Mouse (Mus musculus) embryonic facial prominence, embryonic 15.5 days (tissue): Measurements from ENCODE around the gene Olfr1033. TPM values are rescaled to one million over a fixed set of nuclear protein-coding genes. Genes with fewer than 3 reads are reported as not detected.
"Not testable (repeated sequence)": the region's sequence is repeated elsewhere in the genome, so short reads cannot be mapped to it uniquely, and the experiment has no call there.

Experiments used
- ATAC-seq: fragments of 200-750 bp; cut with Nextera tagmentation; 2 replicates; pipeline ENCODE4 v1.8.0; 2017; ENCODE audit warnings: low read depth, moderate TSS enrichment; ENCODE audit not compliant: insufficient number of reproducible peaks, low FRiP score, low TSS enrichment
- H3K27ac ChIP-seq: fragments of 300-500 bp; sonication (generic); replicated peaks from 2 replicates; pipeline ENCODE4 v1.5.1; 2015; ENCODE audit warnings: mild to moderate bottlenecking, inconsistent platforms
- H3K27me3 ChIP-seq: fragments of 300-500 bp; sonication (generic); 2 replicates; pipeline ENCODE4 v1.6.1; 2015; ENCODE audit warnings: inconsistent platforms
- H3K36me3 ChIP-seq: fragments of 300-500 bp; sonication (generic); 2 replicates; pipeline ENCODE4 v1.6.1; 2015; ENCODE audit warnings: mild to moderate bottlenecking, inconsistent platforms
- H3K4me1 ChIP-seq: fragments of 300-500 bp; sonication (generic); 2 replicates; pipeline ENCODE4 v1.6.1; 2015; ENCODE audit warnings: inconsistent platforms
- H3K4me2 ChIP-seq: fragments of 300-500 bp; sonication (generic); replicated peaks from 2 replicates; pipeline ENCODE4 v1.6.1; 2015; ENCODE audit warnings: mild to moderate bottlenecking, inconsistent platforms
- H3K4me3 ChIP-seq: fragments of 300-500 bp; sonication (generic); replicated peaks from 2 replicates; pipeline ENCODE4 v1.5.1; 2015; ENCODE audit warnings: mild to moderate bottlenecking, inconsistent platforms
- H3K9ac ChIP-seq: fragments of 300-500 bp; sonication (generic); 2 replicates; pipeline ENCODE4 v1.6.1; 2015; ENCODE audit warnings: inconsistent platforms
- H3K9me3 ChIP-seq: fragments of 300-500 bp; sonication (generic); replicated peaks from 2 replicates; pipeline ENCODE4 v1.6.1; 2016; ENCODE audit warnings: inconsistent platforms
- WGBS: fragments of 180-500 bp; shearing (Covaris S2); methylation state at CpG from one replicate; pipeline ENCODE4 v1.1.7; 2015; 5-methylcytosine and 5-hydroxymethylcytosine counted together
- polyA plus RNA-seq: library from polyadenylated mRNA; unstranded; fragments of >200 nt; fragmentation: Nextera tagmentation; extraction: Ambion mirVana; gene quantifications from 2 replicates; pipeline ENCODE4 v1.2.1, GENCODE M21; 2015

Gene Olfr1033
- polyA plus RNA-seq: 0.14 and 0.79 TPM in 2 replicates

DNA sequence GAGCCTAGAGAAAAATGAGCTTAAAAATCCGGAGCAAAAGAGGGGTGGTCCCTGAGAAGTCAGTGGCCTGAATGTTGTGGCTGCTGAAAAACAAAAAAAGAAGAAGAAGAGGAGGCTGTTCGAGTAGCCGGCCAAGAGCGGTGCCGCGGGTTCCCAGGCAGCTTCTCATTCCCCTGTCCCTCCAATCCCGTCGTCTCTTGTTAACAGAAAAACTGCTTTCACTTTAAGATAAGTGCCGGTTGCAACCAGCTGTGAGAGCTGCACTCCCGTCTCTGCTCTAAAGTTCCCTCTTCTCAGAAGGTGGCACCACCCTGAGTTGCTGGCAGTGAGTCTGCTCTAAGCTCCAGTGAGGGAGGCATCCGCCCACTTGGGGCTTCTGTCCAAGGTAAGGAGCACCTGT, at the start of gene Olfr1033:
Gene Olfr1033 (plus strand): TSS at position 228 of the 400 bp plus-strand sequence.
- not testable (repeated sequence) for ATAC-seq, H3K27ac ChIP-seq, H3K9ac ChIP-seq

DNA sequence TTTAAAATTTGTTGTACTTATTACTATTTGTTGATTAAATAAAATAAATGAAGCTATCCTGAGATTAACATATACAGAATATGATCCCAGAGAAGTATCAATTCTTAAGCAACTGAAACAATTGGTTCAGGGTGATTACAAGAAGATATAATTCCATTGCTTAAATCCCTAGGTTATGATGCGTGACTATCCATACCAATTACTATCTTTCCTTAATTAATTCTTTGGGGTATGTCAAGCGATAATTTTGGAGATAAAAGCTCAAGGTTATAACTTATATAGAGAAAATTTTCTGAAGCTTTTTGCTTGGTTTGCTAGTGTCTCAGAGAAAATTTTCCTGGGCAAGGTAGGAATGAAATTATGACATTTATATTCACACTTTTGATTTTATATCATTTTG, 46.8 kb upstream of the Olfr1033 start, which contains the start of gene Olfr1029:
Gene Olfr1029 (plus strand): TSS at position 301 of the 400 bp plus-strand sequence.
- WGBS: 83% methylated on average over 2 of the region's 2 CpGs
- Histone ChIP-seq H3K27me3 (no peaks in the 10 kb centered on the region), H3K4me1 (no peaks in the 10 kb centered on the region), H3K9ac (no peak within 1 kb of the TSS), H3K4me3 (no peak within 1 kb of the TSS), H3K9me3 (no peaks in the 10 kb centered on the region), H3K27ac (no peak within 1 kb of the TSS), H3K4me2 (no peak within 1 kb of the TSS), H3K36me3 (no peaks in the 10 kb centered on the region)
- no peak for ATAC-seq

More for the DNA sequence above, at the start of gene Olfr1033:
- WGBS: 2% methylated on average over 11 of the region's 11 CpGs
- Histone ChIP-seq H3K4me3 (peak within 1 kb of the TSS; percentile 38), H3K4me2 (peak within 1 kb of the TSS; percentile 43)
- H3K4me1 ChIP-seq, H3K36me3 ChIP-seq, H3K27me3 ChIP-seq, H3K9me3 ChIP-seq: not testable (repeated sequence)

- no peak within 1 kb of the TSS for H3K4me3 ChIP-seq
- no peaks in the 10 kb centered on the region for H3K27me3 ChIP-seq
- H3K27ac ChIP-seq: no peak within 1 kb of the TSS
- no peaks in the 10 kb centered on the region for H3K4me1 ChIP-seq
- WGBS: 73% methylated on average over 1 of the region's 1 CpGs
- no peak within 1 kb of the TSS for H3K9ac ChIP-seq
- H3K36me3 ChIP-seq: no peaks in the 10 kb centered on the region
- H3K9me3 ChIP-seq: no peaks in the 10 kb centered on the region
- no peak for ATAC-seq
- no peak within 1 kb of the TSS for H3K4me2 ChIP-seq
These were observed 41.5 kb upstream of the Olfr1033 start, which contains the start of gene Olfr1030 for GRCm38 (mm10) chr2:85978976-85979375. Olfr1030 (plus strand) TSS chr2:85979276.

DNA sequence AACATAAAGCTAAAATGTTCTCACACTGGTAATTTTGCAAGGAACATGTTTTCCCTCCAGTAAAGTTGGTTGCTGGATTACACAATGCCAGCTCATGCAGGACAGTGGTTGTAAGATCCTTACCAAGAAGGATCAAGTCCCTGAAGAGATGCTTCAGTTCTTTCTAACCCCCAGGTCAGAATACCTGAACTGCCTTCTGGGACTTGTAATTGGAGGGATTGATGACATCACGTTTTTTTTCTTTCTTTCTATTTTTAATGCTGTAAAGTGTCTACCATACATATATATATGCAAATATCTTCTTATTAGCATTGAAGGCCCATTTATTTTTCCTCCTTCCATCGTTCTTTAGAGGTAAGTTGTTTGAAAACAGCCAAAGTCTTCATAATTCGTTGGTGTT, 30.4 kb upstream of the Olfr1033 start, which contains the start of gene Olfr1031:
Gene Olfr1031 (plus strand): TSS at position 301 of the 400 bp plus-strand sequence.
- Histone ChIP-seq H3K9ac (no peak within 1 kb of the TSS), H3K4me3 (no peak within 1 kb of the TSS), H3K9me3 (no peaks in the 10 kb centered on the region), H3K27ac (no peak within 1 kb of the TSS), H3K4me1 (no peaks in the 10 kb centered on the region), H3K36me3 (no peaks in the 10 kb centered on the region), H3K4me2 (no peak within 1 kb of the TSS), H3K27me3 (no peaks in the 10 kb centered on the region)
- WGBS: 55% methylated on average over 3 of the region's 3 CpGs
- no peak for ATAC-seq

GRCm38 (mm10) chr2:86005240-86005639, 15.2 kb upstream of the Olfr1033 start, which contains the start of gene Olfr1032:
Olfr1032 (plus strand) TSS chr2:86005540.
- H3K9me3 ChIP-seq: no peaks in the 10 kb centered on the region
- WGBS: 72% methylated on average over 7 of the region's 7 CpGs
- no peaks in the 10 kb centered on the region for H3K27me3 ChIP-seq
- no peak for ATAC-seq
- no peak within 1 kb of the TSS for H3K27ac ChIP-seq
- no peak within 1 kb of the TSS for H3K9ac ChIP-seq
- no peaks in the 10 kb centered on the region for H3K4me1 ChIP-seq
- H3K4me2 ChIP-seq: no peak within 1 kb of the TSS
- H3K4me3 ChIP-seq: no peak within 1 kb of the TSS
- H3K36me3 ChIP-seq: no peaks in the 10 kb centered on the region

DNA sequence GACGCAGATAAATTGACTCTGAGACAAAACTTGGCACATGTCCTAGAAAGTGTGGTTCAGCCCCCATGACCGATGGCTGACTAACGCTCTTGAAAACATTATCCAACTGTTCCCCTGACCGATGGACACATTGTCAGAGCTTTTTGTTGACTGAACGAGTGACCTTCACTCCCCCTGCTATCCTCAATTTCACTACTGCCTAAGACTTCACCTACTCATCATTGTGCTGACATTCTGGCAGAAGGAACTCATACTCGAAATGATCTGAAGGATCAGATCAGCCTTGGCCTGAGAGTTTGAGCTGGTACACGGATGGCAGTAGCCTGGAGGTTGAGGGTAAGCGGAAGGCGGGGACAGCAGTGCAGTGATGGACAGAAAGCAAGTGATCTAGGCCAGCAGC, 1.1 kb downstream of the Olfr1033 start:
- not testable (repeated sequence) for H3K4me1 ChIP-seq, H3K27me3 ChIP-seq, H3K9ac ChIP-seq, ATAC-seq, H3K36me3 ChIP-seq, H3K27ac ChIP-seq, H3K4me2 ChIP-seq, H3K9me3 ChIP-seq, H3K4me3 ChIP-seq
- 72% methylated on average over 6 of the region's 9 CpGs for WGBS

DNA sequence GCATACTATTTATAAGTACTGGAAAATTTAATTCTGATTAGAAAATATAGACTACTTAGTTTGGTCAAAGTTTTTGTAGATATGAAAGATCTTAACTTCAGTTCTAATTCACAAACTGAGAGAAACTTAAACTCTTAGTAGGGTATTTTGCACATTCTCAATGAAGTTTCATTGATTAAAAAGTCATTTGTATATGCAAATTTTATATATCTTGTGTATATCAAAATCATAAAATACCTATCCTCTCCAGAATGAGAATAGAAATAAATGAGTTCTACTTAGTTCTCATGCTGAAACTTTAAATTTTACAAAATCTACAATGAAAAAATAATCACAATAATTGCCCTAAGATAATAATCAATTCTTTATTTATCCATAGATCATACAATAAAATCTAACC, 25.1 kb downstream of the Olfr1033 start, which contains the start of gene Olfr1034:
Gene Olfr1034 (plus strand): TSS at position 301 of the 400 bp plus-strand sequence.
- ATAC-seq: no peak
- Histone ChIP-seq H3K27me3 (no peaks in the 10 kb centered on the region), H3K9ac (no peak within 1 kb of the TSS), H3K36me3 (no peaks in the 10 kb centered on the region), H3K4me2 (no peak within 1 kb of the TSS), H3K4me3 (no peak within 1 kb of the TSS), H3K27ac (no peak within 1 kb of the TSS), H3K9me3 (no peaks in the 10 kb centered on the region), H3K4me1 (no peaks in the 10 kb centered on the region)

DNA sequence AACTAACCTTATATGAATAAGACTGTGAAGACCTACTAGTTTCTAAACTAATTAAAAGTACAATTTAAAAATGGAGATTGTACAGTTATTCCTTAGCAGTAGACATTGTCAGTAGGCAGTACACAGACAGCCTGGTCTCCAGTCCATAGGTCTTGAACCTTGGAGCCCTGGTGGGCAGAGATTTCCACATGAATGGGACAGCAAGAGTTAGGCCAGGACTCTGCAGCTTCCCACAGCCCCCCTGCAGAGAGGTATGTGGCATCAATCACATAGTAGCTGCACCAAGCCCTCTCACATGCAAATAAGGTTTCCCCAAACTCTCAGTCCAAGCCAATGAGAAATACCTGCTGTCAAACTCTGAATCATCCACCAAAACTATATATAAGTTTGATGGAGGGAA, 30.3 kb downstream of the Olfr1033 start:
- H3K4me3 ChIP-seq, H3K36me3 ChIP-seq, H3K27me3 ChIP-seq, H3K27ac ChIP-seq, ATAC-seq, H3K9ac ChIP-seq, H3K4me1 ChIP-seq, H3K4me2 ChIP-seq, H3K9me3 ChIP-seq: not testable (repeated sequence)

- not testable (repeated sequence) for H3K9ac ChIP-seq, H3K4me3 ChIP-seq, H3K36me3 ChIP-seq, H3K27ac ChIP-seq, H3K4me2 ChIP-seq, H3K4me1 ChIP-seq, H3K27me3 ChIP-seq, ATAC-seq, H3K9me3 ChIP-seq
- 92% methylated on average over 2 of the region's 2 CpGs for WGBS
These were observed 43.3 kb downstream of the Olfr1033 start for GRCm38 (mm10) chr2:86063766-86064165.

GRCm38 (mm10) chr2:86070189-86070588, 49.8 kb downstream of the Olfr1033 start:
- no peak overlapping the region for H3K9ac ChIP-seq
- no peak overlapping the region for H3K4me3 ChIP-seq
- no peaks in the 10 kb centered on the region for H3K4me1 ChIP-seq
- 95% methylated on average over 8 of the region's 8 CpGs for WGBS
- H3K9me3 ChIP-seq: no peaks in the 10 kb centered on the region
- ATAC-seq: no peak
- no peak overlapping the region for H3K27ac ChIP-seq
- no peaks in the 10 kb centered on the region for H3K27me3 ChIP-seq
- H3K4me2 ChIP-seq: no peak overlapping the region
- no peaks in the 10 kb centered on the region for H3K36me3 ChIP-seq

GRCm38 (mm10) chr2:86073692-86074091, 53.3 kb downstream of the Olfr1033 start, which contains the start of gene Olfr1036:
Olfr1036 (plus strand) TSS chr2:86073992.
- H3K4me1 ChIP-seq, ATAC-seq, H3K27me3 ChIP-seq, H3K9me3 ChIP-seq, H3K9ac ChIP-seq, H3K4me2 ChIP-seq, H3K4me3 ChIP-seq, H3K27ac ChIP-seq, H3K36me3 ChIP-seq: not testable (repeated sequence)

- H3K4me1 ChIP-seq, H3K4me2 ChIP-seq, H3K9me3 ChIP-seq, H3K36me3 ChIP-seq, H3K27me3 ChIP-seq, H3K4me3 ChIP-seq, H3K27ac ChIP-seq, H3K9ac ChIP-seq, ATAC-seq: not testable (repeated sequence)
- 94% methylated on average over 1 of the region's 1 CpGs for WGBS
These were observed 60.0 kb downstream of the Olfr1033 start for GRCm38 (mm10) chr2:86080478-86080877.
